Mouse (Mus musculus): ENCODE data around the gene Draxin. TPM values are rescaled to one million over a fixed set of nuclear protein-coding genes. Genes with fewer than 3 reads are reported as not detected.
A peak's percentile ranks its signal among the peaks of the same experiment; 100 is the strongest.
"Not testable (repeated sequence)": the region's sequence is repeated elsewhere in the genome, so short reads cannot be mapped to it uniquely, and the experiment has no call there.

The Draxin gene
- polyA plus RNA-seq, 1 experiment from 2014 or later: 20.4 TPM

DNA sequence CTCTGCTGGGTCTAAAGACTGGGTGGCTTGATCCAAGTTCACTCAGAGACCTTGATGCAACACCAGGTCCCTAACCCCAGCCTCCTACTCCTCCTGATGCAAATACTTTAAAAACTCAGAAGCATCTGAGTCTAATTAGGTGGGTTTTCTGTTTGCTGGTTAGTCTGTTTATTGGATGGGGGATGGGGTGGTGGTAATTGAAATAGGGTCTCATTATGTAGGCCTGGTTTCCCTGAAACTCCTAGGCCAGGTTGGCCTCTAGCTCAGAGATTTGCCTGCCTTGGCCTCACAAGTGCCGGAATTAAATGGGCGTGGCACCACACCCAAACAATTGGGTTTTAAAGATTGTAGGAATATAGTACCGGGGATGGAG lies 7.8 kb downstream of the Draxin start:
- no peak for ATAC-seq
- Histone ChIP-seq H3K27me3 (no peaks in the 10 kb centered on the region), H3K27ac (peak overlapping the region; percentile 68), H3K9ac (replicated peaks) (peak overlapping the region; percentile 16; the same call in 1 of the 2 replicates), H3K36me3 (peaks cover 10% of the 10 kb centered on the region), H3K4me2 (replicated peaks) (no peak overlapping the region), H3K4me1 (replicated peaks) (peaks cover 70% of the 10 kb centered on the region), H3K9me3 (no peaks in the 10 kb centered on the region; the same call in 1 of the 2 replicates), H3K4me3 (replicated peaks) (no peak overlapping the region)
- WGBS: 68% methylated on average over 3 of the region's 3 CpGs

- peaks cover 9% of the 10 kb centered on the region for H3K36me3 ChIP-seq
- 9% methylated on average over 6 of the region's 6 CpGs for WGBS
- ATAC-seq: peak; percentile 87
- H3K4me1 ChIP-seq (replicated peaks): peaks cover 64% of the 10 kb centered on the region
- H3K4me2 ChIP-seq (replicated peaks): no peak overlapping the region
- no peaks in the 10 kb centered on the region for H3K27me3 ChIP-seq
- H3K9me3 ChIP-seq: no peaks in the 10 kb centered on the region
- no peak overlapping the region for H3K4me3 ChIP-seq (replicated peaks)
- H3K9ac ChIP-seq (replicated peaks): peak overlapping the region; percentile 16; the same call in 1 of the 2 replicates
- peak overlapping the region; percentile 68 for H3K27ac ChIP-seq
Measured at GRCm38 (mm10) chr4:148121982-148122693, 8.4 kb downstream of the Draxin start.

DNA sequence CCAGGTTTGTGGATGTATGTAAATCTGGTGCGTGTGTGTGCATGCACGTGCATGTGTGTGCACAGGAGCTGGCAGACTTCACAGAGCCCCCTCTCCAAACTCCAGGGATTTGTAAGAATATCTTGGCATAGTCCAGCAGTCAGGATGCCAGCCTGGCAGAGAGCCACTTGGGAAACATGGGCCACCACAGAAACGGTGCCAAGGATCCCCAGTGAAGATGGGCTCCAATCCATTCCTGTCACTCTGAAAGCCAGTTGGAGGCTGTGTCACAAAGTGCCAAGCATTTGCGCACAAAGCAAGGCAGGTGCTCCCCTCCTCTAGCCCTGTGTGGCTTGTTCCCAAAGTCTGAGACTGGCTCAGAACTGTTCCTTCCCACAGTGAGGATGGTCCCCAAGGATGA lies 9.1 kb downstream of the Draxin start:
- 82% methylated on average over 4 of the region's 4 CpGs for WGBS
- ATAC-seq: peak; percentile 44

DNA sequence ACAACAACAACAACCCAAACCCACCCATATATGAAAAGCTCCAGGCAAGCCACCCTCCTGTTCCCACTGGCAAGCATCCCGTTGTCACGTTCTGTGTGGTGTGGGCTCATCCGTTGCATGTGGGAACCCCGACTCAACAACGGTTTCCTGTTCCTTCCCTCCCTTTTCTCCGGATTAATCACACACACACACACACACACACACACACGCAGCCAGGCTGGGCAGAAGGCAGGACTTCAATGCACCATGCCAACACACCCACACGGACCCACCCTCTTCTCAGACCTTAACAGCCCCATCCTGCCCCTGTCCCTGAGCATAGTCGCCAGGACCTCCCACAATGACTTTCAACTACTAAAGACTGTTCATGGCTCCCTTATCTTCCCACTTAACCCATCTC lies 9.9 kb downstream of the Draxin start:
- H3K4me2 ChIP-seq (replicated peaks): no peak overlapping the region
- no peak for ATAC-seq
- H3K9ac ChIP-seq (replicated peaks): no peak overlapping the region
- peaks cover 13% of the 10 kb centered on the region for H3K36me3 ChIP-seq
- H3K27me3 ChIP-seq: no peaks in the 10 kb centered on the region
- 82% methylated on average over 9 of the region's 9 CpGs for WGBS
- peaks cover 54% of the 10 kb centered on the region for H3K4me1 ChIP-seq (replicated peaks)
- H3K4me3 ChIP-seq (replicated peaks): no peak overlapping the region
- peaks cover 3% of the 10 kb centered on the region; the same call in 1 of the 2 replicates for H3K9me3 ChIP-seq
- H3K27ac ChIP-seq: no peak overlapping the region

More for the DNA sequence above, 9.1 kb downstream of the Draxin start:
- peaks cover 3% of the 10 kb centered on the region; the same call in 1 of the 2 replicates for H3K9me3 ChIP-seq
- H3K27me3 ChIP-seq: no peaks in the 10 kb centered on the region
- no peak overlapping the region for H3K9ac ChIP-seq (replicated peaks)
- H3K4me1 ChIP-seq (replicated peaks): peaks cover 56% of the 10 kb centered on the region
- H3K4me3 ChIP-seq (replicated peaks): no peak overlapping the region
- peak overlapping the region; percentile 68 for H3K27ac ChIP-seq
- no peak overlapping the region for H3K4me2 ChIP-seq (replicated peaks)
- peaks cover 12% of the 10 kb centered on the region for H3K36me3 ChIP-seq

DNA sequence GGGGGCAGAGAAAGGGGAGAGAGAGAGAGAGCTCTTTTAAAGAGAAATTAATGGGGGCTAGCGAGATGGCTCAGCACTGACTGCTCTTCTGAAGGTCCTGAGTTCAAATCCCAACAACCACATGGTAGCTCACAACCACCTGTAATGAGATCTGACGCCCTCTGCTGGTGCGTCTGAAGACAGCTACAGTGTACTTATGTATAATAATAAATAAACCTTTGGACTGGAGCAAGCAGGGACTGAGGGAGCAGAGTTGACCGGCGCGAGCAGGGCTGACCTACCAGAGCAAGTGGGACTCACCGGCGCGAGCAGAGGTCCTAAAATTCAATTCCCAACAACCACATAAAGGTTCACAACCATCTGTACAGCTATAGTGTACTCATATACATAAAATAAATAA lies 10.9 kb downstream of the Draxin start:
- peaks cover 52% of the 10 kb centered on the region for H3K4me1 ChIP-seq (replicated peaks)
- H3K4me2 ChIP-seq (replicated peaks); ATAC-seq; H3K27me3 ChIP-seq; H3K27ac ChIP-seq; H3K9ac ChIP-seq (replicated peaks); H3K4me3 ChIP-seq (replicated peaks); H3K9me3 ChIP-seq: not testable (repeated sequence)
- H3K36me3 ChIP-seq: peaks cover 14% of the 10 kb centered on the region
- 91% methylated on average over 9 of the region's 9 CpGs for WGBS

DNA sequence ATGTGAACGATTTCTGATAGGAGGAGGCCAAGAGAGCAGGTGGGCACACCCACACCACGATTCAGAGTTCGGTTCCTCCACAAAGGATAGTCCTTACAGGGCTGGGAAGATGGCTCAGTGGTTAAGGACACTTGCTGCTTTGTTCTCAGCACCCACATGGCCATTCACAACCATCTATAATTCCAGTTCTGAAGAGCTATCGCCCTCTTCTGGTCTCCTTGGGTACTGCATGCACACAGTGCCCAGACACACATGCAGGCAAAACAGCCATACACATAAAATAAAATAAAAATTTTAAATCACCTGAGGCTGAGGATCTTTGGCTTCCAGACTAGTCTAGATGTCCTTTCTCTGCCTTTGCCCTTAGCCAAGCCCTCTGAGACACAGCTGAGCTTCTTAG lies 13.1 kb downstream of the Draxin start:
- H3K9ac ChIP-seq (replicated peaks): no peak overlapping the region
- peaks cover 3% of the 10 kb centered on the region; the same call in 1 of the 2 replicates for H3K9me3 ChIP-seq
- ATAC-seq: no peak
- H3K4me1 ChIP-seq (replicated peaks): peaks cover 31% of the 10 kb centered on the region
- WGBS: 80% methylated on average over 4 of the region's 4 CpGs
- H3K27ac ChIP-seq: no peak overlapping the region
- no peak overlapping the region for H3K4me2 ChIP-seq (replicated peaks)
- no peak overlapping the region for H3K4me3 ChIP-seq (replicated peaks)
- peaks cover 29% of the 10 kb centered on the region for H3K36me3 ChIP-seq
- H3K27me3 ChIP-seq: no peaks in the 10 kb centered on the region

GRCm38 (mm10) chr4:148116657-148117056 lies 13.8 kb downstream of the Draxin start:
- H3K27me3 ChIP-seq: no peaks in the 10 kb centered on the region
- H3K27ac ChIP-seq: no peak overlapping the region
- ATAC-seq: no peak
- H3K4me1 ChIP-seq (replicated peaks): peaks cover 24% of the 10 kb centered on the region
- no peak overlapping the region for H3K4me3 ChIP-seq (replicated peaks)
- peaks cover 35% of the 10 kb centered on the region for H3K36me3 ChIP-seq
- H3K4me2 ChIP-seq (replicated peaks): no peak overlapping the region
- H3K9me3 ChIP-seq: peaks cover 3% of the 10 kb centered on the region; the same call in 1 of the 2 replicates
- WGBS: 80% methylated on average over 4 of the region's 4 CpGs
- H3K9ac ChIP-seq (replicated peaks): no peak overlapping the region

GRCm38 (mm10) chr4:148115467-148115866 lies 15.0 kb downstream of the Draxin start:
- Histone ChIP-seq H3K36me3 (peaks cover 45% of the 10 kb centered on the region), H3K4me1 (replicated peaks) (peaks cover 12% of the 10 kb centered on the region), H3K4me3 (replicated peaks) (no peak overlapping the region), H3K27me3 (no peaks in the 10 kb centered on the region), H3K9ac (replicated peaks) (peak overlapping the region; percentile 49), H3K4me2 (replicated peaks) (peak overlapping the region; percentile 17; the same call in 1 of the 2 replicates), H3K27ac (peak overlapping the region; percentile 83), H3K9me3 (peaks cover 3% of the 10 kb centered on the region; the same call in 1 of the 2 replicates)
- ATAC-seq: peak; percentile 34
- WGBS: 3% methylated on average over 15 of the region's 15 CpGs

- Histone ChIP-seq H3K4me1 (replicated peaks) (peaks cover 11% of the 10 kb centered on the region), H3K9me3 (peaks cover 3% of the 10 kb centered on the region; the same call in 1 of the 2 replicates), H3K36me3 (peaks cover 51% of the 10 kb centered on the region), H3K4me3 (replicated peaks) (no peak overlapping the region), H3K9ac (replicated peaks) (peak overlapping the region; percentile 49), H3K27ac (peak overlapping the region; percentile 83), H3K4me2 (replicated peaks) (peak overlapping the region; percentile 17), H3K27me3 (no peaks in the 10 kb centered on the region)
- 4% methylated on average over 15 of the region's 15 CpGs for WGBS
- ATAC-seq: peak; percentile 71
Measured at GRCm38 (mm10) chr4:148114758-148115391, 15.6 kb downstream of the Draxin start.

- WGBS: 88% methylated on average over 12 of the region's 12 CpGs
- H3K27me3 ChIP-seq: no peaks in the 10 kb centered on the region
- peaks cover 3% of the 10 kb centered on the region; the same call in 1 of the 2 replicates for H3K9me3 ChIP-seq
- H3K4me3 ChIP-seq (replicated peaks): no peak overlapping the region
- no peak overlapping the region for H3K9ac ChIP-seq (replicated peaks)
- peaks cover 74% of the 10 kb centered on the region for H3K36me3 ChIP-seq
- H3K27ac ChIP-seq: no peak overlapping the region
- H3K4me1 ChIP-seq (replicated peaks): peaks cover 17% of the 10 kb centered on the region
- no peak for ATAC-seq
- no peak overlapping the region for H3K4me2 ChIP-seq (replicated peaks)
Measured at GRCm38 (mm10) chr4:148112519-148112918, 18.0 kb downstream of the Draxin start.

GRCm38 (mm10) chr4:148109215-148109614 lies 21.3 kb downstream of the Draxin start:
- no peak for ATAC-seq

GRCm38 (mm10) chr4:148108565-148109100 lies 21.9 kb downstream of the Draxin start:
- Histone ChIP-seq H3K4me1 (replicated peaks) (0 out of 2 replicates have a peak, but pooled peaks cover 6% of the 10 kb centered on the region), H3K27me3 (no peaks in the 10 kb centered on the region), H3K4me2 (replicated peaks) (no peak overlapping the region), H3K36me3 (peaks cover 79% of the 10 kb centered on the region), H3K27ac (no peak overlapping the region), H3K4me3 (replicated peaks) (no peak overlapping the region), H3K9ac (replicated peaks) (no peak overlapping the region), H3K9me3 (no peaks in the 10 kb centered on the region)
- WGBS: 72% methylated on average over 7 of the region's 7 CpGs
- ATAC-seq: no peak

More at GRCm38 (mm10) chr4:148109215-148109614, 21.3 kb downstream of the Draxin start:
- H3K36me3 ChIP-seq: peaks cover 84% of the 10 kb centered on the region
- 0 out of 2 replicates have a peak, but pooled peaks cover 6% of the 10 kb centered on the region for H3K4me1 ChIP-seq (replicated peaks)
- no peaks in the 10 kb centered on the region for H3K27me3 ChIP-seq
- H3K4me2 ChIP-seq (replicated peaks): no peak overlapping the region
- WGBS: 88% methylated on average over 5 of the region's 5 CpGs
- no peaks in the 10 kb centered on the region for H3K9me3 ChIP-seq
- H3K27ac ChIP-seq: no peak overlapping the region
- no peak overlapping the region for H3K4me3 ChIP-seq (replicated peaks)
- H3K9ac ChIP-seq (replicated peaks): no peak overlapping the region
